Mouse (Mus musculus) cerebellum, adult 2 months (tissue): Measurements from ENCODE around the gene Slco2b1.

Source experiments
- CTCF ChIP-seq: fragments of 200-500 bp; IDR thresholded peaks from 2 replicates; pipeline ENCODE4 v1.5.1; 2011; ENCODE audit warnings: low read depth, mild to moderate bottlenecking, control low read depth, low read length, moderate library complexity, borderline replicate concordance; ENCODE audit not compliant: insufficient read depth
- POLR2A ChIP-seq: fragments of 200-500 bp; IDR thresholded peaks from 2 replicates; pipeline ENCODE4 v1.6.1; 2011; ENCODE audit warnings: low read length, control low read depth, borderline replicate concordance; ENCODE audit not compliant: insufficient read depth

- TF ChIP-seq CTCF: no peak
- TF ChIP-seq POLR2A: no peak
Measured at GRCm38 (mm10) chr7:99664571-99665485, 46.3 kb downstream of the Slco2b1 start.
